Mouse (Mus musculus): ENCODE measurements at regions not wholly inside any gene's neighbourhood (a gene's known extent, or its start where the extent isn't known, plus 50 kb on each side); places are given as distances from the start of the nearest gene placed in this dataset.

- Histone ChIP-seq H3K27ac (no peak overlapping the region), H3K9me3 (replicated peaks) (no peaks in the 10 kb centered on the region), H3K4me2 (no peak overlapping the region), H3K9ac (no peak overlapping the region), H3K36me3 (no peaks in the 10 kb centered on the region), H3K4me3 (no peak overlapping the region), H3K4me1 (peaks cover 9% of the 10 kb centered on the region; the same call in 1 of the 2 replicates), H3K27me3 (replicated peaks) (no peaks in the 10 kb centered on the region)
- ATAC-seq, result no peak
- 63% methylated on average over 9 of the region's 9 CpGs for WGBS (ENCODE audit: insufficient replicate concordance)
Measured at GRCm38 (mm10) chr2:128516694-128517093, 74.3 kb upstream of the Spdye4c start.

GRCm38 (mm10) chr2:128518142-128518541 is 72.9 kb upstream of the Spdye4c start:
- H3K36me3 ChIP-seq, result no peaks in the 10 kb centered on the region
- H3K4me2 ChIP-seq, result no peak overlapping the region
- no peak overlapping the region for H3K27ac ChIP-seq
- H3K27me3 ChIP-seq (replicated peaks), result no peaks in the 10 kb centered on the region
- no peak for ATAC-seq
- whole genome bisulfite sequencing (ENCODE audit: insufficient replicate concordance), result 68% methylated on average over 3 of the region's 3 CpGs
- peaks cover 2% of the 10 kb centered on the region; the same call in 1 of the 2 replicates for H3K4me1 ChIP-seq
- no peak overlapping the region for H3K4me3 ChIP-seq
- no peaks in the 10 kb centered on the region for H3K9me3 ChIP-seq (replicated peaks)
- H3K9ac ChIP-seq, result no peak overlapping the region

GRCm38 (mm10) chr2:128521701-128522443 is 69.1 kb upstream of the Spdye4c start:
- no peaks in the 10 kb centered on the region for H3K9me3 ChIP-seq (replicated peaks)
- no peak overlapping the region for H3K4me2 ChIP-seq
- H3K9ac ChIP-seq, result no peak overlapping the region
- no peaks in the 10 kb centered on the region for H3K4me1 ChIP-seq
- 50% methylated on average over 4 of the region's 4 CpGs for WGBS (ENCODE audit: insufficient replicate concordance)
- no peak overlapping the region for H3K27ac ChIP-seq
- no peak for ATAC-seq
- no peaks in the 10 kb centered on the region for H3K27me3 ChIP-seq (replicated peaks)
- H3K4me3 ChIP-seq, result no peak overlapping the region
- no peaks in the 10 kb centered on the region for H3K36me3 ChIP-seq

- Histone ChIP-seq H3K9ac (no peak overlapping the region), H3K4me2 (no peak overlapping the region), H3K36me3 (no peaks in the 10 kb centered on the region), H3K9me3 (replicated peaks) (no peaks in the 10 kb centered on the region), H3K27ac (no peak overlapping the region), H3K4me3 (no peak overlapping the region), H3K4me1 (no peaks in the 10 kb centered on the region), H3K27me3 (replicated peaks) (no peaks in the 10 kb centered on the region)
- 56% methylated on average over 4 of the region's 4 CpGs for WGBS (ENCODE audit: insufficient replicate concordance)
- no peak for ATAC-seq
Measured at GRCm38 (mm10) chr2:128523425-128524108, 67.4 kb upstream of the Spdye4c start.

- Histone ChIP-seq H3K36me3 (no peaks in the 10 kb centered on the region), H3K4me3 (no peak overlapping the region), H3K9me3 (replicated peaks) (no peaks in the 10 kb centered on the region), H3K27me3 (replicated peaks) (no peaks in the 10 kb centered on the region), H3K4me1 (no peaks in the 10 kb centered on the region), H3K9ac (no peak overlapping the region), H3K4me2 (no peak overlapping the region), H3K27ac (no peak overlapping the region)
- ATAC-seq, result no peak
- WGBS (ENCODE audit: insufficient replicate concordance), result 49% methylated on average over 2 of the region's 2 CpGs
Measured at GRCm38 (mm10) chr2:128526100-128526499, 64.9 kb upstream of the Spdye4c start.

GRCm38 (mm10) chr2:128526883-128527344 is 64.1 kb upstream of the Spdye4c start:
- Histone ChIP-seq H3K36me3 (no peaks in the 10 kb centered on the region), H3K4me3 (no peak overlapping the region), H3K9me3 (replicated peaks) (no peaks in the 10 kb centered on the region), H3K4me1 (no peaks in the 10 kb centered on the region), H3K9ac (no peak overlapping the region), H3K27ac (no peak overlapping the region), H3K4me2 (no peak overlapping the region), H3K27me3 (replicated peaks) (no peaks in the 10 kb centered on the region)
- 45% methylated on average over 3 of the region's 3 CpGs for WGBS (ENCODE audit: insufficient replicate concordance)
- no peak for ATAC-seq

GRCm38 (mm10) chr2:128536294-128536693 is 54.7 kb upstream of the Spdye4c start:
- Histone ChIP-seq H3K27me3 (replicated peaks) (no peaks in the 10 kb centered on the region), H3K4me3 (no peak overlapping the region), H3K9me3 (replicated peaks) (no peaks in the 10 kb centered on the region), H3K4me1 (no peaks in the 10 kb centered on the region), H3K4me2 (no peak overlapping the region), H3K9ac (no peak overlapping the region), H3K36me3 (no peaks in the 10 kb centered on the region), H3K27ac (no peak overlapping the region)
- no peak for ATAC-seq
- 45% methylated on average over 3 of the region's 3 CpGs for WGBS (ENCODE audit: insufficient replicate concordance)

GRCm38 (mm10) chr2:128537425-128537824 is 53.6 kb upstream of the Spdye4c start:
- Histone ChIP-seq H3K27me3 (replicated peaks) (no peaks in the 10 kb centered on the region), H3K4me1 (no peaks in the 10 kb centered on the region), H3K36me3 (no peaks in the 10 kb centered on the region), H3K4me2 (no peak overlapping the region), H3K4me3 (no peak overlapping the region), H3K9ac (no peak overlapping the region), H3K27ac (no peak overlapping the region), H3K9me3 (replicated peaks) (no peaks in the 10 kb centered on the region)
- 60% methylated on average over 6 of the region's 6 CpGs for WGBS (ENCODE audit: insufficient replicate concordance)
- ATAC-seq, result no peak

GRCm38 (mm10) chr2:128538736-128539135 is 52.3 kb upstream of the Spdye4c start:
- H3K9me3 ChIP-seq (replicated peaks), result no peaks in the 10 kb centered on the region
- no peaks in the 10 kb centered on the region for H3K36me3 ChIP-seq
- H3K9ac ChIP-seq, result no peak overlapping the region
- H3K4me3 ChIP-seq, result no peak overlapping the region
- no peaks in the 10 kb centered on the region for H3K4me1 ChIP-seq
- 81% methylated on average over 8 of the region's 8 CpGs for WGBS (ENCODE audit: insufficient replicate concordance)
- H3K27me3 ChIP-seq (replicated peaks), result no peaks in the 10 kb centered on the region
- no peak for ATAC-seq
- no peak overlapping the region for H3K4me2 ChIP-seq
- H3K27ac ChIP-seq, result no peak overlapping the region
